Mouse (Mus musculus) monocyte, adult 2 months (primary cell): ENCODE measurements around the gene Fhit.

Source experiments
- DNase-seq, 2 experiments: peaks; one replicate each; pipeline ENCODE4 v3.0.0; 2022; ENCODE audit warnings: low spot score in 2 of 2, low read depth in 1 of 2

Gene Fhit

DNA sequence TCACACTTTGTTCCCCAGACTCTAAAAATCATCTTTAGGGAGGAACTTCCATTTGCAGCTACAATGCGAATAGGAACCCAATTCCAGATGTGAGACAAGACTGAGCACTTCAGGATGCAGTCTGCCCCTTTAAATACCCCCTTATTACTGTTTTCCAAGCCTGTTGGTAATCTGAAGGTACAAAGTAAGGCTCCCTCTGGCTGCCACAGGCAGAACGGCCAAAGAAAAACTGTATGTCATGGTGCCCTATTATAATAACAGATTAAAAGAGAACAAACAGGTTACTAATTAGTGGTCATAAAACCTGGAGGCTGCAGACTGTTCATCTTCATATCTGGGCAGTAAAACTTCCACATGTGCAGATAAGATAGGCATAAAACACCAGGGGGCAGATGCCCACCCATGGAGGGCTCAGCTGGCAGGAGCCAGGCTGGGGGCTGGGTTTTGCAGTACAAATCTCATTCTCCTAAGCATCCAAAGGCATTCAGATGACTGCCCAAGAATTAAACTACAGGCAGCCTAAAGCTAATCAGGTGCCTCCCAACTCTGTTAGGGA is 1439.8 kb downstream of the Fhit start:
- no peak for DNase-seq

DNA sequence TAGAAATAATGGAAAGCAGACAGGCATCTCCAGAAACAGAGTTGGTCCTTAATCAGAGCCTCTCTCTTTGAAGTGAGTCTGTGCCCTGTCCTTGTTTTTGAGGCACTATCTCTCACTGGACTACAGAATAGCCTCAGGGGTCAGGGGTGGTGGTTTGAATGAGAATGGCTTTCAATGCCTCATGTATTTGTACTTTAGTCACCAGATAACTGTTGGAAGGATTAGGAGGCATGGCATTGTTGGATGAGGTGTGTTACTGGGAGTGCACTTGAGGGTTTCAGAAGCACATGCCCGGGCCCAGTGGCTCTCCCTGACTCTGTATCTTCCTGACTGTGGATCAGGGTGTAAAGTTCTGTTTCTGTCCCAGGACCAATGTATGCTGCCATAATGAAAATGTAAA is 1463.2 kb downstream of the Fhit start:
- DNase-seq, result no peak

DNA sequence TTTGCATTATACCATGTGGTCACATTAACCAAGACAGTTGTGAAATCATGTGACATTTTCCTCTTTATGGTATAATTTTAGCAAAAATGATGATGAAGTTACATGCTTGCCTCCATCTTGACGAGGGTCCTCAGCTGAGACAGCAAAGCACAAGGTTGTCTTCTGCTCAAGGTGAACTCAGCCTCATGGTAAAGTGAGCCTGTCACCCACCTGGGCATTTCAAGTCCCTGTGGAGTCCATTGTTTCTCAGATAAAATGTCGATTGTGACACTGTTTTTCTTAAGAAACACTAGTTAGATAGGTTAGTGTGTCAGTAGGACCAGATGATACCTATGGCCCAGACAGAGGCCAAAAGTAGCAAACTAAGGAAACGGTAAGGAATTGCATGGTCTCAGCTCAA is 1464.7 kb downstream of the Fhit start:
- no peak for DNase-seq

DNA sequence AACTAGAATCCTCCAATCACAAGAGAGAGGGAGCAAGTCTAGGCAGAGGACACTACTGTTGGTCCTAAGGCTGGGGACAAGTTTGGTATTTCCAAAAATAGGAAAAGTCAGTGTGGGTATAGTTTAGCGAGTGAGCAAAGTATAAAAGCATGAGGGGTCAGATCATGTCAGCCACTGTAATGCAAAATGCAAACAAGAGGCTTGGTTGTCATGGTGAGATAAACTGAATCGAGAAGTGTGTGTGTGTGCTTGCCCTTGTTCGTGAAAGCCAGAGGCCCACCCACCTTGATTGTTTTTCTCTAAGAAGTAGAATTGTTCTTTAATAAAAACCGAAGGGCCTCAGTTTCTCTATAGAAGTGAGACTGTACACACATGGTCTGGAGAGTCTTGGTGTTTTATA is 1465.8 kb downstream of the Fhit start:
- no peak for DNase-seq

DNA sequence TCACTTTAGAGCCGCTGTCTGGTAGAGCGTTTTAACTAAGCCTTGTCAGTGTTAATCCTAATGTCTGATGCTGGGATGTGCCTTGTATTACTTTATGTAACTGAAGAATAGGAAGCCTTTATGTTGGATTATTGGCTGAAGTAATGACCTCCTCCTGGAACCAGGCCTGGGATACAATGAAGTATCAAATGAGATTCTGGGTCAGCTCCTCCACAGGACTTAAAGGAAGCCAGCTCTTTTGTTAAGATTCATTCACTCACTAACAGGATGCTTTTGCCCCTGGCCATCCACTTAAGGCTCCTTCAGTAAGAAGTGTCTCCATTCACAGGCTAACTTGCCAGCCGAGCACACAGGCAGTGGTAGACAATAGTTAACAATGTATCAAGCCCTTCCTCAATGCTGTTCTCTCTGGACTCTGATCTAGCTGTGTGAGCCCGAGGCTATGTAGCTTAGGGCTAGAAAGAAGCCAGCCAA is 1466.6 kb downstream of the Fhit start:
- no peak for DNase-seq

DNA sequence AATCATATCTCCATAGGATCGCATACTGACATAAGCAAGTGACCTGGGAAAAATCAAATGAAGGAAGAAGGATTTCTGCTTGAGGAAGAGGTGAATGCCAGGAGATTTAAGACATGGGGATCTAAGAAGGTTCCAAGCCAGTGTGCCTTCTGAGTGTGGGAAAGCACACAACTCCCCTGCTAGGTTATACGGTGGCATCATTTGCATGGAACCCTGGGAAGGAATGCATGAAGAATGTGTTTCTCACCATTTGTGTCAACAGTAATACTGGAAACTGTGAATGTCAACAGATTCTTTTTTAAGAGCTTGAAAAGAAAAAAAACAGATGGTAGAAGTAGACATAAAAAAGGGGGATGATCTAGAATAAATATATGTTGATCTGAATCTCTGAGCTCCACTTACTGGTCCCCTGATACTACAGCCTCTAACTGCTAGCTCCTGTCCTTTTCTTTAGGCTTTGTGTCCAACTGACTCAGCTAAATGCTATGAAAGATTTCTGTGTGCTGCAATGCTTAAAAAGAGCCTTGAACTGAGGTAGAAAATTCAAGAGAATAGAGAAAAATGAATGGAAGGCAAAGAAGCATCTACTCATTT is 1473.1 kb downstream of the Fhit start:
- no peak for DNase-seq

DNA sequence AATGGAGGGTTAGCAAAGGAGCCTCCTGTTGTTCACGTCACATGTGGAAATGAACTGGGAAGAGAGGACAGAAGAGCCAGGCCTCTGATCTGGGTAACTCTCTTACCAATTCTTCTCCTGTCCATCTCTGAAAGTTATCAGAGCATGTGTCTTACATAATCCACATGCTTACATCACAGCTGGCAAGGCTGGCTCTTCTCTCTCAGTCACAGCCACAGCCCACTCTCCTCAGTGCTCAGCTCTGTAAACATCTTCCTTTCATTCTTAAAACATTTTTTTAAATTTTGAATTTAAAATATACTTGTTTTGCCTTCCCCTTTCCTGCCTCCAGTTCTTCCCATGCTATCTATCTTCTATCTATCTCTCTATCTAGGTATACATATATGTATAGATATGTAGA is 1477.5 kb downstream of the Fhit start:
- DNase-seq, result no peak

DNA sequence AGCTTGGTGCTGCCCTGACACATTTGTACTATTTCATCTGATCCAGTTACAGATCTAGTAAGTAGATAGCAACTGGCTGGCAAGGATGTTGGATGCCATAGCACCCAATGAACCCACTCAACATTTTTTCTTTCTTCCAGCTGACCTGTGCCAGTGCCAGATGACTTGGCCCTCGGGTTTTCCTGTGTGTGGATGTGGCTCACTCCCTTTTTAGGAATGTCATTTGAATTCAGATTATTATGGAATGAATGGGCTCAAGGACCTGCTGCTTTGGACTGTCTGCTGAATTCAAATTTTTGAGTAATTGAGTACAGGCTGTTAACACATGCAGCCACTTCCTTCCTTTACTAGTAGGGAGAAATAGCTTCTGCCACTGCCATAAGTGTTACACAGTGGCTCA is 1489.1 kb downstream of the Fhit start:
- DNase-seq, result no peak

DNA sequence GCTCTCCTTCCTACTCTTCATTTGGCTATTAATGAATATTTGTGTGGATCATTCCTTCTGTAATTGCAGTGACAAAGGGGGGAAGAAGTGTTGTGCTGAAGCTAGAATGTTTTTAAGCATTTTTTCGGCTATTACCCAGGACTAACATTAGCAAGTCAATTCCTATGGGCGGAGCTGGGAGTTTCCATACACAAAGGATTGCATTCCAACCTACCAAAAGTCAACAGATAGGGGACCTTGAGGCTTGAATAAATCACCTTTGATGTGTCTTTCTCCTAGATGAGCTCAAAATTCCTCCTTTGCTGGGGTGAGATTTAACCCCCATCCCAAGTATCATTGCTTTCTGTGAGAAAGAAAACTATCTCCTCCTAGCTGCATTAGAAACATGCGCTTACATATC is 1490.1 kb downstream of the Fhit start:
- DNase-seq, result no peak

DNA sequence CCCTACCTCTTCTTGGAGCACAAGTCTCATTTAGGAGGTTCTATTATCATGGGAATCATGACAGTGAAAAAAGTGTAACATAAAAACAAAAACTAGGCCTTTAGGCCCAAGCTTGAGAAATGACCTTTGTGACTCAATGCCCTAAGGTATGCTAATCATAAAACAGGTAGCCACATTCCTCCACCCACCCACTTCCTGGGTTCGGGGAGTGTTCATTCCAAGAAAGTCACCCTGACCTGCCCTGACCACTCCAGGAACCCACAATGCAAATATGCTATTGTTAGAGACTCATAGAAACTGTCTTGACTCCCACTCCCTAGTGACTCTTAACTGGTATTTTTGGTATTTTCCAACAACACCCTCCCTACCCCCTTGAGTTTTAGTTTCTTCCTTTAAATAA is 1492.1 kb downstream of the Fhit start:
- no peak for DNase-seq

DNA sequence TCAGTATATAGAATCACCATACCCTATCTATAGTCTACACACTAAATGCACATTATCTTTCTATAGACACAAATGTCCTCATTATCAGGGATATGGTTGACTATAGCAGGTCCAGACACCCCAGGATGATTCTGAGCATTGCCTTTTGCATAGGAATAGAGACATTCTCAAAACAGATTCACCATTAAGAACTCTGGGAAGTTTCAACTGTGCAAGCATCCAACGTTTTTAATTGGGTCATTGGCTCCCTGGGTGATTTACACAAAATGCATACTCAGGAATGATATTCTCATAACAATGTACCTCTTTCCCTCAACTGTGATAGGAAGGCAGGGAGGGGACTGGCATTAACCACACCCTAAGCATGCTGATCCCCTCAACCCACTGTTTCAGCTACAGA is 1503.4 kb downstream of the Fhit start:
- DNase-seq, result no peak

DNA sequence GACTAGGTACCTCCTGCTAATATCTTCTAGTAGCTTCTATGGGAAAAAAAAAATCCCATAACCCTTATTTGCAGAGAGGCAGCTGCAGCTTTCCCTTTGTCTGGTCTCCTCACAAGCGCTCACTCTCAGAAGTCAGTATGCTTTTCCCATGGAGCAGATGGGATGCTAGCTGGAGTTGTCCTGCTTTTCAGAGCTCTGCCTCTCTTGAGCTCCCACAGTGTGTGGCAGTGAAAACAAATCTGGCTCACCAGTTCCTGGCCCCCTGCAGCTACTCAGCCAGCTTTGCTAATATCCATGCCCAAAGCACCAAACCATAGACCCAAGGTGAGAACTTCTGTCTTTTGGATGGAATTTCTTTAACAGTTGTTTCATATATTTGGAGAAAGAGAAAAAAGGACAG is 1510.4 kb downstream of the Fhit start:
- DNase-seq, result no peak

DNA sequence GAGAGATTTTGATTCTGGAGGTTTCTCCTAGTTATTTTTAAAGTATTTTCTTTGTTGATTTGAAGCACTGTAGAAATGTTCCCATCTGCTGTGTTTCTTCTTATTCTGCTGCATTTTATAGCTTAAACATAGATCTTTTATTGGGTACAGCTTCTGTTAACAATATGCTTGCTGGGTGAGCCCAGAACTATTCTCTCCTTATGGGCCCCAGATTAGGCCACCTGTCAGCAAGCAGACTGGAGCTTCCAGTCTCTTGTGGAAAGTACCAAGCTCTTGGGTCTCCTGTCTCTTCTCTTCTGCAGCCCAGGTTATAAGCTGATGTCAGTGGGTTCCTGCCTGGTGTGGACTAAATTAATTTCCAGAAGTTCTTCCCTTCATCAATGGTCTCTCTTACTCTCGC is 1513.4 kb downstream of the Fhit start:
- DNase-seq, result no peak

DNA sequence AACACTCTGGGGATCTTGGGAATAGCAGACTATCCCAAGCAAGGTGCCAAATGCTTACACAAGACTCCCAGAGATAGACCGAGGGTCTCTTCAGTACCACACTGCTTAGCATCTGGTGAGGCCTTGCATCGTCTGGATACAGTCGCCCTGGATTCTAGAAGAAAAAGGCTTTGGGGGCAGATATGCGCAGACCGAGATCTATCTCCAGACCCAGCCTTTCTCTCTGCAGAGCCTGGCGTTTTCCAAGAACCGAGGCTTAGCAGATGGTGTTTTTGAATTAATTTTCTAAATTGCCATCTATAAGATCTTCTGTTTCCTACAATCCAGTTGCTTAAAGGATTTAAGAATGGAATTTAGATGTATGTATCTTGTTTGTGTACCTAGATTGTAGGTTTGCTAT is 1515.6 kb downstream of the Fhit start:
- DNase-seq, result no peak

DNA sequence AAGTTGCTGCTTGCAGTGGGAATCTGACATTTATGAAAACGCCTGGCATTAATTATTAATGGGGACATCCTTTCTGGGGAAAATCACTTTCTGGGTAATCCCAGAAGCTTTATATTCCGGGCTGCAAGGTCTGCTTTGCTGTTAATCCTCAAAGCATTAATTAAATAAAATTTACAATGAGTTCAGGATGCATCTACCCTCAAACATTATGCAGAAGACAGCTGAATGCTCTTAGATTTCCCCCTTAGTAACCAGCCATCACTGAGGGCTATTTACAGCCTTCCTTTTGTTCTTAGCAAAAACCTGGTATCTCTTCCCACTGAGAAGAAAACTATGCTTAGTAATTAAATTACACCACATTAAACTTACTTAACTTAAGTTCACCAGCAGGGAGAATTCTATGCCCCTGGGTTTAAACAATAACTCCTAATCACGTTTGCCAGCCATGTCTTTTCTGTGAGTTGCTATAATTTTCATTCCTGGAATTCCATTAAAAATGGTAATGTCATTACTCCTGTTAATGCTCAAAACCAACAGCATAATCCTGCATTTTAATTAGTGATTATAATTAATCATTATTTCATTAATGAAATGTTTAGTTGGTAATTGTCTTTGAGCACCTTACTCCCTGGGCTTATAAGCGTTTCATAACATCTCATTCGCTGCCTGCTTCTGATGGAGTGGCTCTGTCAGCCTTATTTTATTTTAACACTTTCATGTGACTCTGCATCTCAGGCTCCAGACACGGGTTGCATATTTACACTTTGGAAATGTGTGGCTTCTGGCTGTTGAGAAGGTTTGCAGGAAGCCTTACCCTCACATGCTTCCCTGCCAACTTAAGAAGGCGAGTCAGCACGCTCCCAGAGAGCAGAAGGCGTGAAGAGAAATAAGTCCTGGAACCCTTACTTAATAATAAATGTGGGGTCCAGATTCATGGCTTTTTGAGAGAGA is 1517.3 kb downstream of the Fhit start:
- no peak for DNase-seq

DNA sequence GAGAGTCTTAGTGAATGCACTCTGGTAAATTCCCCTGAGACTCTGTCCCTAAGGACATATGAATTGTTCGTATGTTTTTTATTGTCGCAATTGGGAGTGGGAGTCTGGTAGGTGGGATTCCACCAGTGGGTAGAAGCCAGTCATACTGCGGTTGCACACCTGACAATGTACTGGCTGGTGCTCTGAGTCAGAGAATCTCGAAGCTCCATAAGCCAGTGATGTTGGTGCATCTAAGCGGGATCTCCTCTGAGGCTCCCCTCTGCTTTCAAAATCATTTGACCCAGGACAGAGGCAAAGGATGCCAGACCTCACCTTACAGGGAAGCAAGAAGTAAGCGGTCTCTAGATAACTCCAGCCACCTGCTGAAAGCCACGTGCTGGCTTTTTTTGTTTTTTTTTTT is 1518.1 kb downstream of the Fhit start:
- DNase-seq, result no peak

DNA sequence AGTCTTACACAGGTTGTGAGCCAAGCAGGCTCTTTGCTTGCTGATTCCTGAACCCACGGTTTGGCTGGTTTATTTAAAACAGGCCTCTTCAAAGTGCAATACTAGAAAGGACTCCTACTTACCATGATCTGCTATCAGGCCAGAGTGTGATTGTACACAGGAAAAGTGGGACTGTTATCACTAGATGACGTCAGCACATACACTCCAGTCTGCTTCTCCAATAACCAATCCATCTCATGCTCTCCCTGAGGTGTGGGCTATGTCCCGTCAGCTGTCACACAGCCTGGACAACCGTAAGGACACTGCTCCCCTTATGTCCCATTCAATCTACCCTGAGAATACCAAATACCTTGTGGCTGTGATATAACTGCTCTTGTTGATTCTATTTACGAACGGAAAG is 1519.2 kb downstream of the Fhit start:
- no peak for DNase-seq

DNA sequence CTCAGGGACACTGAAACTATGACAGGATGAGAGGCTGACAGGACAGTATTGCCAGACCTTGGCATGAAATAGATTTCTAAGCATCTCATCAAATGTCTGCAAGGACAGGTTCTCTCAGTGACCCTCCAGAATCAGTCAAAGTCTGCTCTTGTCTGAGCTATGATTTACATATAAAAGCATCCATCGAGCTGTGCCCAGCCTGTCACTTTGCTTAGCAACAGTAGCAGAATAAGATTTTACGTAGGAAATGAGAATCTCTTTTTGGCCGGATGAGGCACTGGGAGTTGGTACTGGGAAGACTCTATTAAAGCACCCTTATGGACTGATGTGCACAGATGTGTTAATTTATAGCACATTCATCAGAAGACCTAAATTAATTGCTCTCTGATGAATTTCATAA is 1519.8 kb downstream of the Fhit start:
- no peak for DNase-seq

DNA sequence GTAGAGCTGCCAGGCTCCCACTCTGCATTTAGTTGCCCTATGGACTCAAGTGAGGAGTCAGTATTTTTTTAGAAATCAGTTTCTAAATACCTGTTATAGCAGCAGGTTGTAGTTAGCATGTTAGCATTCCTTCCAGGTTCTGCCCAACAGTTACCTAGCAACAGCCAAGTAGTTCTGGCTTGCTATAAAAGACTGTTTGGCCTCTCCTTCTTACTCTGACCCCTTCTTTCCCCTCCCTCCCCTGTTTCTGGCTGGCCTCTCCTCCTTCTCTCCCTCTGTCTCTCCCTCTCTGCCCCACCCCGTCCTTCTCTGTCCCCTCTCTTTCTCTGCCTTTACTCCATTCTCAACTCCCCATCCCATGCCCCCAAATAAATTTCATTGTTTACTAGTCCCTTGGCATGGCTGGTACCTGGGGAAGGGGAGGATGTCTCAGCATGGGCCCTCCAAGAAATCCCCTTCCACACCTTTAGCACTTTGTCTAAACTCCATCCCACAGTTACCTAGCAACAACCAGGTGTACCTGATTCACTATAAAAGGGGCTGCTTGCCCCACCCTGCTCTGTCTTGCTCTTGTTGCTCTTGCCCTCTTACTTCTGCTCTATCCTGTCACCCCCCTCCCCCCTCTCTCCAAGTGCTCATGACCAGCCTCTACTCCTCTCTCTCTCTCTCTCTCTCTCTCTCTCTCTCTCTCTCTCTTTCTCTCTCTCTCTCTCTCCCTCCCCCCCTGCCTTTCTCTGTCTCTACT is 1527.4 kb downstream of the Fhit start:
- DNase-seq, result no peak

DNA sequence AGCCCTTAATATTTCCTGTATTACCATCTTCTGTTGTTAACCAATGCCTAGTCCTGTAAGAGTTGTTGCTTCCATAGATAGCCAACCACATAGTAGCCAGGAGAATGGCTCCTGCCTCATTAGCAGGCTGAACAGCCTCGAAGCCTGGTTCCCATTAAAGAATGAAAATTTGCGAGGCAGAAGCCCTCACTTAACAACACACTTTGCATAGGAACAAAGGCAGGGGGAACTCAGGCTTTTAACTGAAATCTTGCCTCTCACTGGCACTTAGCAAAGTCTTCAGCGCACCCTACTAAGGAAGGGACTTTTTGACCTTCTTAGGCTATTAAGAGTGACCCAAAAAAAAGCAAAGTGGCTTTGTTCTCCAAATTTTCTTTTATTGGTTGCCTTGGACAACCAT is 1529.3 kb downstream of the Fhit start:
- no peak for DNase-seq

DNA sequence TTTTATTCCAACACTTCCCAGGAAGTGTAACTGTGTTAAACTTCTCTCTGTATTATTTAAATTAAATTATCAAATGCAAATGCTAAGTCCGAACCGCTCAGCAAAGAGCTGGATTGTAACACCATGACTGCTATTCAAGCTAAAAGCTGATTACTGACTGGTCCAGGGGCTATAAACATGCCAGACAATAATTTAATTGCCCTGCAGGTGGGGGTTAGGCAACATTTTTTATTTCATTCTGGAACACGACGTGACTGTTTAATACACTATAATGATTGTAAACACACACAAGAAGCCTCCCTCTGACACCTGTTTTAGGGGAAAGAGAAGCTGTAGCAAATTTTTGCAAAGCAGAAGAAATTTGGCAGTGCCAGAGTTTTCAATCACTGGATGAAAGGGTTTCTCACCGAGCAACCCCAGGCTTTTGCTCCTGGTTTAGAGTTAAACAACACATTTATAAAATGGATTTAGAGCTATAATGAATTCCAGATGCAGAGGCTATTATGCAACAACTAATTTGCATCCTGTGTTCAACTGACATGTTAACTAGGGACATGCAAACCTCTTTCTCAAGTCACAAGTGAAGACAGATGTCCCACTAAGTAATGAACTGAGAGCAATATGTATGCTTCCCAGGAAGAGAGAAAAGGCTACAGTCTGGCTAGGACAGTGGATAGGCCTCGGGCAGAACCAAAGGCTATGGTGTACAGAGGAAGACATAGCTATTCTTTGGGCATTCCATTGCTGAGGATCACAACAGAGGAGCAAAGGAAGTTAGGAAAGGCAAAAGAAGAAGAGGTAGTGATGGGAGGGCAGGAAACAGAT is 1538.4 kb downstream of the Fhit start:
- no peak for DNase-seq
